Mouse (Mus musculus) spleen, postnatal 14 days (tissue): ENCODE measurements around the gene Tspan4.
A peak's percentile ranks its signal among the peaks of the same experiment; 100 is the strongest.

Experiments used
- DNase-seq, 2 experiments: peaks; one replicate each; pipeline ENCODE4 v3.0.0; 2021 to 2022; ENCODE audit warnings: low spot score in 2 of 2

Tspan4 gene

DNA sequence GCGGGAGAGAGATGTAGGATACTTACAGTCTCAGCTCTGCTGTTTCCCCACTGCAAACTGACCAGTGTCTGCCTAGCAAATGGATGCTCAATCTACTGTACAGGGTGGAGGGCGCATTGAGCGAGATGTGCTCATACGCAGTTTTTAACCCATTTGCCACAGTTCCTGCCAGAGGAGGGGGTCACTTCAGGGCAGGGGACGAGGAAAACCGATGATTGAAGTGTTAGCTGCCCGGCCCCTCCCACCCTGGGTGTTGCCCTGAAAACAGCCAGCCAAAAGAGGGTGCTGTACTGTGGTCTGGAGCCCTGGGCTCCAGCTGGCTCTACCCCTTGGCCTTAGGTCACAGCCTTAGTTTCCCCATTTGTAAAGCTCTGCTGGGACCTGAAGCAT lies 1.9 kb downstream of the Tspan4 start:
- no peak for DNase-seq

DNA sequence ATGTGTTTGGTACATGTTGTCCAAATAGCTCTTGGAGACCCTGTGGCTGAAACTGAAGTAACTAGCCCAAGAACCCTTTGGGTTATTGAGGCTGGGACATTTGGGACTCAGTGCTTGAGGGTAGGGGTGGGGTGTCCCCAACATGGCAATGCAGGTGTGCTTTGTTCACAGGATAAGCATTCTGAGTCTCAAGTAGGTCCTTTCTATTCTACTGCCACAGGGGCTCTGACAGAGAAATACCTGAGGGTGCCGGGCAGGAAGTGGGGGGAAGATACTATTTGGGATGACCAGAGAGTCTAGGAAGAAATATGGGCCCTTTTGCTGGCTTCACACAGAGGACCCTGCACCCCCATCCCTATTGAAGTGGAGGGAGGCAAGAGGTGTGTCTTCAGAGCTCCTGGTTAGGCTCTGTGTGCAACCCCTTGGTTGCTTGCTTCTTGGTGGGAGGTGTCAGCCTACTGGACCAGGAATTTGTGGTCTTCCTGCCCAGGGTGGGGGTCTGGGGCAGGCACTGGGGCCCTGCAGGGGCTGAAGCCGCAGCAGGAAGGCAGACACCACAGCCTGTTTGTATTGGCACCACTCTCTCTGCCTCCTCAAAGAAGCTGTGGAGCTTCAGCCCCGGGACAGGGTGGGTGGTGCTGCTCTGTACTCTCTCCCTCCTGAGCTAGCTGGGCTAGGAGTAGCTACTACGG lies 2.7 kb downstream of the Tspan4 start:
- no peak for DNase-seq

DNA sequence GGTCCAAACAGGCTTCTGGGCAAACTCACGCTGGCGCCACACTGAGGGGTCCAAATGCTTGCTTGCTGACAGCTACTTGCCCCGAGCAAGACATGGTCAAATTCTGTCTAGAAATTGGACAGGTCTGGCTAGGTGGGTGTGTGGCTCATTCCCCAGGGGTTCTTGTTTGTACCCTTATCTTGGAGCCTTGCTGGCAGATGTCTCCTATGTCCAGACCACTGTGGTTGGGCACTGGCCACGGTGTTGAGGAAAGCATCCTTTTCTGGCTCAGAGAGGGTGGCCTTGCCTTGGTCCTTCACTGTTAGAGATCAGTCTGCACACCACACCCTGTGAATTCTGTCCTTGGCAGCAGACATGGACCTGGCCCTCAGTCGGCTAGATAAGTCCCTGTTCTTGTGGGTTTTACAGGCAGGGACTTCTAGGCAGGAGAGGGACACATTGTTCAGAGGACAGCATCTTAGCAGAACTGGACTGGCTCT lies 3.3 kb downstream of the Tspan4 start:
- no peak for DNase-seq

DNA sequence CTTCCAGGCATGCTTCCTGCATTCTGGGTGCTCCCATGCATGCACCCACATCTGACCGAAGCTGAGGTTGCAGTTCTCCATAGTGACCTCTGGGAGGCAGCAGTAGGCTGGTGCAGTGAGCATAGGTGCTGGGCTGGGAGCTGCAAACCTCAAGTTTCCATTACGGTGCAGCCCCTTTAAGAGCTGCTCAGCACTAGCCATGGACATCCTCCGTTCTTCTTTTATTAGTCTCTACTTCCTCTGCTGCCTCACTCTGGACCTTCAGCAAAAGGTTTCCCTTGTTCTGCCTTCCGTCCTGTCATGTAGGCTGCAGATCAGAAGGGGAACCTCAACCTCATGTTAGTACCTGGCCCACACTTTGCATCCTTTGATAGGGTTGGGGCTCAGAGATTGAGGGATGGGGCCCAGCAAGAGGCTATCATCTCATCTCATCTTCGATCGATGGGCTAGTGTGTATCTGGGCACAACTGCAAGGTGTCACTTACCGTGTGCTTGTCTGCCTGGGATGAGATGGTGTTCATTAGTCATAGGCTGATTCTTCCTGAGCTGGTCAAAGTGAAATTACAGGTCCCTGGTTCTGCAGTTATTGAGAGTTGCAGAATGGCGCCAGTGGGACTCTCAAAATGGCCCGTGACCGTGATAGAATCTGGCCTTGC lies 5.9 kb downstream of the Tspan4 start:
- DNase-seq = peak in 1 of 2 experiments; percentile 65

DNA sequence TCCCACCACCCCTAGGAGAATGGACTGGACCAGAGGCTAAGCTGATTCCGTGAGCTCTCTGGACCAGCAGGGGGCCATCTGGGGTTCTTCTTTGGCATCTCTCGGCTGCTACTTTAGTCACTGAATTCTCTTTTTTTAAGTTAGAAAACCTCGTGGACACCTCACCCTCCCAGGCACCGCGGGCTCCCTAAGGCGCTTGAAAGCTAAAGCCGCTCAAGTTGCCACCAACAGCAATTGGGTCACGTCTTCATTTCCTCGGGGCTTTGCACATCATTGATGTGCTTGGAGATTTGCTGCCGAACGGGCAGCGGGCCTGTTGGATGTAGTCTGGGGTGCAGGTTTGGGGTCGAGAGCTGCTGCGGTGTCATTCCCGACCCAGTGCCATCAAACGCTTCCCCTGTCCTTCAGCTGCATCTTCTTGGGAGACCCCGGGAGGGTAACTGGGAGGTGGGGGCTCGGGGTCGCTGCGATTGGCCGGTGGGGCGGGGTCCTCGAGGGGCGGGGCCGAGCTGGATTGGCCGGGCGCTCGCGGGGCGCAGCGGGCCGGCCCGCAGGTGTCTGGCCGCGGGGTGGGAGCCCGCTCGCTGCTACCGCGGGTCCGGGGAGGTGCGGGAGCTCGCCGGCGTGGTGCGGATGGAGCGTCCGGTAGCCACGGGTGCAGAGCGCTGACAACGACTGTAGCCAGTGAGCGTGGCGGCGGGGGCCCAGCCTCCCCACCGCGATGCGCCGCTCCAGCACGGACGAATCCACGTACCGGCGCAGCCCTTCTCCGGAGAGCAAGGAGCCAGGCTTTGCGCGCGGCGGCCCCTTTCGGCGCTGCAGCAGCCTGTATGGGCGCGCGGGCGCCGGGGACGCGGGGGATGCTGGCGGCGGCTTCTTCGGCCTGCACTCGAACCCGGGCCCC lies 6.7 kb downstream of the Tspan4 start:
- DNase-seq = no peak

DNA sequence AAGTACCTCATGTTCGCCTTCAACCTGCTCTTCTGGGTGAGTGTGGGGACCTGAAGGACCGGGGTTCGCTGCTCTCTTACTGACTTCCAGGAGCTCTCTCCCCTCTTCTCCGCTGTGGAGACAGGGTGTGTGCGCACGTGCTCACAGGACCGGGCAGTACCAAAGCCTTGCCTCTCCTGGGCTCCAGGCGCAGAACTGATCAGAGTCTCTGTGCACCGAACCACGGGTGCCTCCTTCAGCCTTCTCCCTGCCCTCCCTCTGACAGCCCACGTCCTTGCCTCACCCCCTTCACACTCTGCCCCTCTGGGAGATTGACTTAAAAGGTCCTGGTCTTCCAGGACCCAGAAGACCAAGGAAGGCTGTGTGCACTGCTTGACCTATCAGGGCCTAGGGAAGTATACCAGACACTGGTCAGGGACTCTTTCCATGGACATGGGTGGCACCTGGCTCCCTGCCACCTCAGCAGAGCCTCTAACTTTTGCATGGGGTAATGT lies 7.5 kb downstream of the Tspan4 start:
- DNase-seq = no peak

DNA sequence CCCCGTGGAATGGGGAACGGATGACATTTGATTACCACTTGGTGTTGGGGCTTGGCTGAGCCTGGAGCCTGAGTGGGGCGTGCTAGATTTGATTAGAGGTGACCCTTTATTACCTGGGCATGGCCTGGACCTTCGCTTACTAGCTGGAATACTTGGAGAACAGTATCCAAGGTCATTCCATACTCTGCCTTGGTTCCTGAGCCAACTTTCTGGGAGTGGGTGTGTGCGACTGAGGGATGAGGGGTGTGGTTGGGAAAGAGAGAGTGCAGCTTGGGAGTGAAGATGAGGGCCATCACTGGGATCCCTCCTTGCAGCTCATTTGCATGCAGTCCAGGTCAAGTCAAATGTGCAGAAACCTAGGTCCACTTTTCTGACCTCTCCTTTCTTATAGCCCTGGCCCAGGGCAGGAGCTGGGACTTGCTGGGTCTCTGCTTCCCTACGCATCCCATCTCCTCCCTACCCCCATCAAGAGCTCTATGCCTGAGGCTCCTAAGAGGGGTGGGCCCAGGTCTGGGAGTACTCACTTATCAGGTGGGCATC lies 8.1 kb downstream of the Tspan4 start:
- no peak for DNase-seq

DNA sequence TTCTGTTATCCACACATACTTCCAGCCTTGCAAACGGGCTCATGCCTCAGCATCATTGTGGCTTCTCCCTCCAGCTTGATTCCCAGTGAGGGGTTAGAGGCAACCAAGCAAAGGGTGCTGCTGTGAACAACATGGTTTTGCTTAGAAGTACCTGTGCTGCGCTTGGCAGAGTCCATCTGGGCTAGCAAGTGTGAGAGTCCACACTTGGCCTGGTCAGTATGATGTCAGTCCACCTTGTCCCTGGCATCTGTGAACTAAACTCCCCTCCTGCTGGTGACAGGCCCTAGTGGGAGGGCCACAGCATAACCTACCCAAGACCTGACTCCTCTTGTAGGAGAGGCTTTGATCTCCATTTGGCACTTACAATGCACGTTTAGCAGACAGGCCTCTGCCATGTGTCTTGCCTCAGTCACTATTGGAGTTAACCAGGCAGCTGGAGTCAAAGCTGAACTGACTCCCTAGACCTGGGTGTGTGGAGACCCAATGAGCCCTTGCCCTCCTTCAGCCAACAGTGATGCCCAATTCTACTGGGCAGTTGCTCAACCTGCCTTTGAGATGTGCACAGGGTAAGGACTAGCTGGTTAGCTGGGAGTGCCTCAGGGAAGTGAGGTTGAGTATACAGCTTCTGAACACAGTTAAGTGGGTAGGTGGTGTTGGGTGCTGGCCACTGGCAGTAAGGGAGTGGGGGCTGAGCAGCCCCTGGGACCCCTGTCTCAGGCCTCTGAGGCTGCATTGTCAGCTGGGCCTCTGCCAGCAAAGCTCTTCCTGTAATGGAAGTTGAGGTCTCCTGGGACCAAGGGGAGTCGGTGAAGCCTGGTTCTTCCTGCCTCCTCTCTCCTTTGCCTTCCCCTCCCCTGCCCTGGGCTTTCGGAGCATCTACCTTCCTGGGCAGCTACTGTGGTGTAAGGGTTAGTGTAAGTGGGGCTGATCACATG lies 9.4 kb downstream of the Tspan4 start:
- DNase-seq = no peak

DNA sequence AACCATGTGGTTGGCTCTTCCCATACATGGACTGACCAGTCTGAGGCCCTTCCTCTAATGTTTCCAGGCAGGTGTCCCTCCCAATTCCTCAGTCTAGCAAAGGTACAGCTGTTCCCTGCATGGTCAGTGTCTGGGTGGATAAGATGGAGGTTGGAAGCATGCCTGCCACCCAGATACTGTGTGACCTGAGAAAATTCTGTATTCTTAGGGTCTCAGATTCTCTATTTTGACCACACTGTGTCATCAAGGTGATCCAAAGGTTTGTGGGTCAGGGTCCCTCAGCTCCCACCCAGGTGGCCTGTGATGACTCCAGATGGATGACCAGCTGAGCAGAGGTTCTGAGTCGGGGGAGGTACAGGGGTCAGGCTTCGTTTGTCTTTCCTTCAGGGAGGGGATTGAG lies 10.1 kb downstream of the Tspan4 start:
- no peak for DNase-seq

DNA sequence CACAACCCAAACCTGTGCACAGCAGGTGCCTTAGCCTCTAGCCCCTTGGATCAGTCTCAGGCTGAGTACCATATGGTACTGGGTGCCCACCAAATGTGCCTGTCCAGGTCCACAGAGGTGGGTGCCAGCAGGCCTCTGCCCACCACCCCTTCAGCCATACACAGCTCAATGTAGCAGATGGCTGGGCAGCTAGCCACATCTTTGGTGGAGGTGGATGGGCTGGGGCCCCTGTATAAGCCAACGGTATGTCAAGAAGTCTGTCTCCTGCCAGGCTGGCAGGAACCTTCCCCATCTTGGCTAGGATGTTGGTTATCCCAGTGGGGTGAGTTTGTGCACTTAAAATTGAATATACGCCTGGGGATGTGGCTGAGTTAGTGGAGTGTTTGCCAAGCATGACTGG lies 10.6 kb downstream of the Tspan4 start:
- no peak for DNase-seq

DNA sequence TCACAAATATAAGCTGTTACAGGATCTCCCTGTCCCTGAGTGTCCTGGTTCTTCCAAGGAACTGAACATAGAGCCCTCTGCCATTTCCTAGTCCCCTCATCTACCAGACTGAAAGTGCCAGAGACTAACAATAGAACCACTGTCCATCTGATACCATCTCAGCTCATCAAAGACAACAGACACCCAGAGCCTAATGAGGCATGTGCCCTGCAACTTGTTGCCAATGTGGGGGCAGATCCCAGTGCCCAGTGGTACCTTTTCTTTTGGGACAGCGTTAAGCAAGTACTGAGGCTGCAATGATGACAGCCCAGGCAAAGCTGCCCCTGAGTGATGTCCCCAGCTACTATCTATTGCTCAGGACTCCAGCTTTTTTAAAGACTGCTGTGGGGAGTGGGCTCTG lies 11.2 kb downstream of the Tspan4 start:
- DNase-seq = no peak

DNA sequence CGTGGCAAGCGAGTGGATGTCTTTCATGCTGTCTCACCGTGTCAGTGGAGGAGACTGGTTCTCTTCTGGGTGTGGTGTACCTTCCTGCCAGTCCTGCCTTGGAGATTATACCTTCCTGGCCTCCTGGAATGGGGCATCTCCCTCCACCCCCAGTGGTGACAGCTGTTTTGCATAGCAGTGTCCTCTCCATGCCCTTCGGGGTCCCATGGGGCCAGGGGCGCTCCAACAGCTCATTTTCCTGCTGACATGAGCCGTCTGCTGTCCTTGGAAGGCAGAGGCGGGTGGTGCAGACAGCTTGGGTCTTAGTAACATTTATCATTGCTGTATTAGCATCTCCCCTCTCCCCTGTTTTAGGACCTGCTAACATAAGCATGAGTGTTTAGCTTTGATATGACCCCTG lies 12.1 kb downstream of the Tspan4 start:
- no peak for DNase-seq

DNA sequence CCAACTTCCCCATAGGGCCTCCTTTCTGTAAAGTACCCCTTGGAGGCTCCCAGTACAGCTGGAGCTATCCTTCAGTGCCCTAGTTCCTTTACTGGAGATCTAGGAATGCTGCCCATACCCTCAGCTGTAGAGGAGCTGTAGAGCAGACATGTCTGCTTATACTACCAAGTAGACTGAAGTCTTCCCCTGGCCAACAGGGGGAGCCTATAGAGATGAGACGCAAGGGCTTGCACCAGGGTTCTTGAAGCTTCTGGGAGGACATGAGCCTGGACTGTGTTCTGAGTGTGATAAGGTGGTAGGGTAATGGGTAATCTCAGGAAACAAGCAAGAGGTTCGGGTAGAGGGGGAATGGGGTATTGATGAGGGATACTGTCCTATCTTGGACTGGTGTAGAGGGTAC lies 16.1 kb downstream of the Tspan4 start:
- DNase-seq = peak in 1 of 2 experiments; percentile 28

DNA sequence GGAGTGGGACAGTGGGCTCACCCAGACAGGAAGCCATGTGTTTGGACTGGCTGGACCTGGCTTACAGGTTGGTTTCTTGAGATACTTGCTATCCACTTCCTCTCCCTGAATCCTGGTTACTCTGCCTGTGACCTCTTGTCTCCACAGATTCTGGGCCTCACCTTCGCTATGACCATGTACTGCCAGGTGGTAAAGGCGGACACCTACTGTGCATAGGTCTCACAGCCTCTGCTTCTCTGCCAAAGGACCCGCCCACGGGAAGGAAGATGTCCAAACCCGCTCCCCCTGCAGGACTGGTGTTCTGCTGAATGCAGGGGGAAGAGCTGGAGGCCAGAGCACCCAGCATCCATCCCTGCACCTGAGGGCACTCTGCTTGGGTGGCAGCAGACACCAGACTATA lies 17.7 kb downstream of the Tspan4 start:
- DNase-seq = no peak

DNA sequence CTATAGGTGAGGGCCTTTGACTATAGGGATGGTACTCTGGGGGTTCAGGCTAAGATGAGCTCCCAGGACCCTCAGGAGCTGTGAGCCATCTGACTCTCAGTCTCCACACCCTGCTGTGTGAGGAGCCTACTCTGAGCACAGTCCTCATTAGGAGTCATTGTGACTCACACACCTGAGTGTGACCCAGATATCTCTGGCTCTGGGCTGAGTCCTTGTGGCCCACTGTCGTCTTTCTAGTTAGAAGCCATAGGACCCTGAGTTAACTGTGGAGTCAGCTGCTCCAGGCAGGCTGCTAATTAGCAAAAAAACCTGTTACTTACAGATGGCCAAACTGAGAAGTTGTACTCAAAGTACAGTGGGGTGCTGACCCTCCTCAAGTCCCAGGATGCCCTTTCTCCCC lies 18.7 kb downstream of the Tspan4 start:
- DNase-seq = no peak

DNA sequence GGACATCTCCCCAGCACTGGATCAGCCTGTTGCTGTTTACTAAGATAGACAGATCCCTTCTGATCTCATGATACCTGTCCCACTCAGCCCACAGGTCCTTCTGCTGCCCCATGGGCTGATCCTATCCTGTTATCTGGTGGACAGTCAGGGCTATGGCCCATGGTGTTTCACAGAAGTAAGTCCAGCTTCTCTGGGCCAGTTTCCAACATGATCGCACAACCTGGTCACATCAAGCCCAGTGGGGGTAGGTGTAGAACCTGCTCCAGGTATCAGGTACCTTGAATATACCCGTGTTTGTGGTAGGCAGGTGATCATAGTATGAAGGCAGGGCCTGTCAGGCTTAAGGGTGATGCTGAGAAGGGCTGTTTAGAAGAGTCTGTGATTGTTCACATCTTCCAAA lies 20.3 kb downstream of the Tspan4 start:
- DNase-seq = no peak

DNA sequence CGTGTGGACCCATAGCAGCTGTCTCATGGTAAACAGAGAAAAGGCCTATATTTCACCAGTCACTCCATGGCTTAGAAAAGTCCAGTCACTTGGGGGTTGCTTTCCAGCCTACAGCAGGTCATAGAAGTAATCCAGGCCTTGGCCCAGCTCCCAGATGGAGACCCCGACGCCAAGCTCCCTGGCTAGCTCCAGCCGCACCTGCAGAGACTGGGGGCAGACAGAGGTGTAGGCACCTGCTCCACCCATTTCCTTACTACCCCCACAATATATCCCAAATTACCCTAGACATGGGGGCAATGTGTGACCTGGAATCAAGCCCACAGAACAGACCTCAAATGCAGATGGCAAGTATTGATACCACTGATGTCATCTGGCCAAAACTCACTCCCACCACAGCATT lies 20.9 kb downstream of the Tspan4 start:
- no peak for DNase-seq

DNA sequence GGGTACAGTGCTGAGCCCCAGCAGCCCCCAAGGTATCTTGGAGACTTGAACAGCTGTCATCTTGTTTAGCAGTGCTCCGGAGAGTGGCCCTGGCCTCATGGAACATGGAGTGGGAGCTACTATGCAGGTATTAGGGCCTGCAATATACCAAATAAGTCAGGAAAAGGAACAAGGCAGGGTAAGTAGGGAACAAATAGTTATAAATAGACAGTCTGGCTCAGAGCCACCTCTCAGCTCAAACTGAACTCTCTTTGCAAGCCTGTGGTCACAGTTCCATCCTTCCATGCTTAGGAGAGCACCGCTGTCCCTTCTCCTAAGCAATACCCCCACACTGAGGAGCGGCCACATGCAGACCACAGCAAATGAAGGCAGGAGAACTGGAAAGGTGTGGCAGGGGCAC lies 22.6 kb downstream of the Tspan4 start:
- no peak for DNase-seq

DNA sequence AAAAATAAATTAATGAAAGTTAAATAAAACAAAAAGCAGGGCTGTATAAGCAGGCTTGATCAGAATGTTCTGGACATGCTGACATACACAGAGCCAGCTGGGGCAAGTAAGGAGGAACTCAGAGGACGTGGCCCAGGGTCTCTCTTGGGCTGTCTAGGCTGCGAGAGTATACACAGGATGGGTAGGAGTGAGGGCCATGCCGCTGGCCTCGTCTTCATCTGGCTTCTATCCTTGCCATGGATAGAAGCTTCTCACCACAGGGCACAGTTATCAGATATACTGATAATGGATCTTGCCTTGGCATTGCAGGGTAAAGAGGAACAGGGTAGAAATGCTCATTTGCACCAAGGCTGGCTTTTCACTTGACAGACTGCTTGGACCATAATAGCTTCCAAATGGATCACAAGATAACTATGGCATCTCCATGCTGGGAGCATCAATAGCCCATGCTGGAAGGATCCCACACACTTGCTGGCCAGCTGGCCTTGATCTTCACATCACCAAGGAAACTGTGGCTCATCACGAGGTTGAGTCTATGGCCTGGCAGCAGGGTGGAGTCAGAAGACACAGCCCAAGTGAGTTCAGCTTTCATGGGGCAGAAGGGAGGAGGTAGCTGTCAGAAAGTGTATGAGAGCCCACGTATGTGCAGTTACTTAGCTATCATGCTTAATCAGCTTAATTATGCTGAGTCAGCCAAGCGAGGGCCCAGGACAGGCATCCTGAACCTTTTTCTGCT lies 26.9 kb downstream of the Tspan4 start:
- DNase-seq = no peak

DNA sequence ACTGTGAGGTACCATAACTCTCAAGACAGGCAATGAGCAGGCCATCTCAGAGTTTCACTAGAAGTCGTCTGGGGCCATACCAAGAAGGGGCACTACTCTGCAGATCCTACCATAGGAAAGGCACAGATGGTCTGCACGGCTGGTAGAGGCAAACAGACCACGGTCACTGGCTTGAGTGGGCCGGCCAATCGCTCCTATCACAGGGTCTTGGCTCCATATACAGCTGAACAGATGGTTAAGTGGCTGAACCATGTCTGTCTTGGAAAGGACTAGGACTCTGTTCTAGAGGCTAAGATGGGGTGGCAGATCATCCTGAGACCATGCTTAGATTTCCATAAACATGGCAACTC lies 27.5 kb downstream of the Tspan4 start:
- no peak for DNase-seq
